Mouse (Mus musculus) heart, adult 2 months (tissue): ENCODE measurements around the gene Ryr3.

Source experiments
- CTCF ChIP-seq: fragments of 200-600 bp; IDR thresholded peaks from 2 replicates; pipeline ENCODE4 v1.8.1; 2022; ENCODE audit warnings: antibody characterized with exemption, mild to moderate bottlenecking, moderate library complexity
- EP300 ChIP-seq: fragments of 200-500 bp; IDR thresholded peaks from 2 replicates; pipeline ENCODE4 v1.6.1; 2011; ENCODE audit warnings: low read depth, low read length, control low read depth; ENCODE audit not compliant: insufficient read depth

DNA sequence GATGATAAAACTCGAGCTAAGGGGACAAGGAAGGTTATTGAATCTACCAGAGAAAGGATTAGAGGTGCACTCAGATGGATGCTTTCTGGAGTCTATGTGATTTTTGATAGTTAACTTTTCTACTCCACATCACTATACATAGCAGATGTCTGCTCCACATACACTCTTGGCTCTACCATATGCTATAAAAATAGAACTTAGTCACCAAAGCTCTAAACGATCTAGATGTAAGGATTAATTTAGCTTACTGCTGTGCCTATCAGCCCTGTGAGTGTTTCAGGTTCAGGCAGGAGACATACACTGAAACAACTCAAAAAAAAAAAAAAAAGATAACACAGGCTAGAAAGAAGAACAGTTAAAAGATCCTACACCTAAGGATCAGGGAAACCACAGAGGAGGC is 410.9 kb downstream of the Ryr3 start:
- TF ChIP-seq CTCF (no peak), EP300 (no peak)
